Mouse (Mus musculus): ENCODE results near the gene Klhl35.

DNA sequence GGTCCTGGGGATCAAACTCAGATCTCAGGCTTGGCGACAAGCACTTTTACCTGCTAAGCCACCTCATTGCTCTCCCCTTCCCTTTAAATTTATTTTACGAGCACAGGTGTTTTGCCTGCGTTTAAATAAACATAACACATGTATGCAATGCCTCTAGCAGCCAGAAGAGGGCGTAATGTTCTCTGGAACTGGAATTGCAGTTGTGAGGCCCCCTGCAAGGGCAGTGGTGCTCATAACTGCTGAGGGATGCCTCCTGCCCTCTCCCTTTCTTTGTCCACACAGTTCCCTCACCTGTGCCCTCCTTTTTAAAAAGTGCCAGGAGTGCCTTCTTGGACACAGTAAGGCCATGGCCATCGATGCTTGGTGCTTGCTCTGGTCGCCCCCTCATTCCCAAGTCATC, 21.8 kb upstream of the Klhl35 start:
- TF ChIP-seq GATA1 (IDR thresholded peaks at IDR 0.05; ENCODE audit: borderline replicate concordance, low read length): no peak
- TF ChIP-seq FLI1 (IDR thresholded peaks at IDR 0.05; ENCODE audit: low read length): no peak

All from megakaryocyte, embryonic 14.5 days (primary cell).